Mouse (Mus musculus): ENCODE measurements around the gene Rps6kb1.

Gene Rps6kb1

GRCm38 (mm10) chr11:86581250-86581753, 36.7 kb upstream of the Rps6kb1 start:
- no peak for DNase-seq (ENCODE audit: low spot score in 2 of 2)

- no peak for DNase-seq (ENCODE audit: low spot score in 2 of 2)
Measured at GRCm38 (mm10) chr11:86580319-86581113, 35.9 kb upstream of the Rps6kb1 start.

- DNase-seq (ENCODE audit: low spot score in 2 of 2): no peak
Measured at GRCm38 (mm10) chr11:86579731-86580318, 35.2 kb upstream of the Rps6kb1 start.

- peak; percentile 58 to 72 for DNase-seq (ENCODE audit: low spot score in 2 of 2)
Measured at GRCm38 (mm10) chr11:86578809-86579730, 34.5 kb upstream of the Rps6kb1 start.

GRCm38 (mm10) chr11:86578106-86578808, 33.7 kb upstream of the Rps6kb1 start:
- no peak for DNase-seq (ENCODE audit: low spot score in 2 of 2)

GRCm38 (mm10) chr11:86577231-86577630, 32.6 kb upstream of the Rps6kb1 start:
- DNase-seq (ENCODE audit: low spot score in 2 of 2): peak in 1 of 2 experiments; percentile 39

- no peak for DNase-seq (ENCODE audit: low spot score in 2 of 2)
Measured at GRCm38 (mm10) chr11:86575632-86576378, 31.2 kb upstream of the Rps6kb1 start.

GRCm38 (mm10) chr11:86574408-86574807, 29.8 kb upstream of the Rps6kb1 start:
- DNase-seq (ENCODE audit: low spot score in 2 of 2): no peak

- DNase-seq (ENCODE audit: low spot score in 2 of 2): no peak
Measured at GRCm38 (mm10) chr11:86573646-86574231, 29.1 kb upstream of the Rps6kb1 start.

GRCm38 (mm10) chr11:86572623-86573022, 28.0 kb upstream of the Rps6kb1 start:
- DNase-seq (ENCODE audit: low spot score in 2 of 2): no peak

GRCm38 (mm10) chr11:86571871-86572270, 27.3 kb upstream of the Rps6kb1 start:
- no peak for DNase-seq (ENCODE audit: low spot score in 2 of 2)

GRCm38 (mm10) chr11:86571047-86571855, 26.6 kb upstream of the Rps6kb1 start:
- DNase-seq (ENCODE audit: low spot score in 2 of 2): no peak

- no peak for DNase-seq (ENCODE audit: low spot score in 2 of 2)
Measured at GRCm38 (mm10) chr11:86570261-86570746, 25.7 kb upstream of the Rps6kb1 start.

- DNase-seq (ENCODE audit: low spot score in 2 of 2): no peak
Measured at GRCm38 (mm10) chr11:86568425-86568824, 23.8 kb upstream of the Rps6kb1 start.

- DNase-seq (ENCODE audit: low spot score in 2 of 2): no peak
Measured at GRCm38 (mm10) chr11:86558258-86558657, 13.7 kb upstream of the Rps6kb1 start.

GRCm38 (mm10) chr11:86553525-86553924, 8.9 kb upstream of the Rps6kb1 start:
- no peak for DNase-seq (ENCODE audit: low spot score in 2 of 2)

- DNase-seq (ENCODE audit: low spot score in 2 of 2): no peak
Measured at GRCm38 (mm10) chr11:86547412-86547811, 2.8 kb upstream of the Rps6kb1 start.

- DNase-seq (ENCODE audit: low spot score in 2 of 2): no peak
Measured at GRCm38 (mm10) chr11:86545556-86545955, 951 bp upstream of the Rps6kb1 start.

GRCm38 (mm10) chr11:86543960-86544638, 506 bp downstream of the Rps6kb1 start:
- no peak for DNase-seq (ENCODE audit: low spot score in 2 of 2)
